Mouse (Mus musculus): ENCODE results near the gene Shisa7. TPM values are rescaled to one million over a fixed set of nuclear protein-coding genes. Genes with fewer than 3 reads are reported as not detected.

Gene Shisa7
- not detected for polyA plus RNA-seq (2017; shearing (Covaris generic))

GRCm38 (mm10) chr7:4844245-4844916 is at the start of gene Shisa7:
Shisa7 (minus strand) TSS chr7:4844696.

GRCm38 (mm10) chr7:4876753-4877221 is 32.3 kb upstream of the Shisa7 start, which contains the start of gene Isoc2a:
Isoc2a (plus strand) TSS chr7:4877153.

GRCm38 (mm10) chr7:4870133-4870532 is 25.6 kb upstream of the Shisa7 start, which contains the start of gene Isoc2b:
Isoc2b (minus strand) TSS chr7:4870258.

GRCm38 (mm10) chr7:4812303-4813104 is 32.0 kb downstream of the Shisa7 start, which contains the start of gene Ube2s:
Ube2s (minus strand) TSS chr7:4812590.

GRCm38 (mm10) chr7:4792278-4793212 is 52.0 kb downstream of the Shisa7 start, which contains the start of gene Rpl28:
Rpl28 (plus strand) TSS chr7:4792874.

GRCm38 (mm10) chr7:4789436-4789935 is 55.0 kb downstream of the Shisa7 start, which contains the start of gene Tmem238:
Tmem238 (minus strand) TSS chr7:4789656.

GRCm38 (mm10) chr7:4782759-4783158 is 61.7 kb downstream of the Shisa7 start, which contains the start of the genes Il11 and Tmem190:
Il11 (minus strand) TSS chr7:4782859.
Tmem190 (plus strand) TSS chr7:4782937.

Other genes with a start within 250 kb of the Shisa7 start
- not detected for gene Ptprh, start 240.7 kb downstream of the Shisa7 start, polyA plus RNA-seq (2017; shearing (Covaris generic))
- 11.1 TPM for gene Tmem86b, start 213.3 kb downstream of the Shisa7 start, polyA plus RNA-seq (2017; shearing (Covaris generic))
- 300 TPM for gene Ppp6r1, start 185.7 kb downstream of the Shisa7 start, polyA plus RNA-seq (2017; shearing (Covaris generic))
- 77.3 TPM for gene Hspbp1, start 159.6 kb downstream of the Shisa7 start, polyA plus RNA-seq (2017; shearing (Covaris generic))
- not detected for gene Brsk1, start 154.1 kb downstream of the Shisa7 start, polyA plus RNA-seq (2017; shearing (Covaris generic))
- gene Tmem150b, start 119.4 kb downstream of the Shisa7 start, polyA plus RNA-seq (2017; shearing (Covaris generic)), result 0.11 TPM
- 33.5 TPM for gene Kmt5c, start 104.6 kb downstream of the Shisa7 start, polyA plus RNA-seq (2017; shearing (Covaris generic))
- 3.4 TPM for gene Cox6b2, start 91.6 kb downstream of the Shisa7 start, polyA plus RNA-seq (2017; shearing (Covaris generic))
- gene Fam71e2, start 73.4 kb downstream of the Shisa7 start, polyA plus RNA-seq (2017; shearing (Covaris generic)), result not detected
- gene Il11, start 61.8 kb downstream of the Shisa7 start, polyA plus RNA-seq (2017; shearing (Covaris generic)), result not detected
- not detected for gene Tmem190, start 61.8 kb downstream of the Shisa7 start, polyA plus RNA-seq (2017; shearing (Covaris generic))
- 13.4 TPM for gene Tmem238, start 55.0 kb downstream of the Shisa7 start, polyA plus RNA-seq (2017; shearing (Covaris generic))
- gene Rpl28, start 51.8 kb downstream of the Shisa7 start, polyA plus RNA-seq (2017; shearing (Covaris generic)), result 323 TPM
- 106 TPM for gene Ube2s, start 32.1 kb downstream of the Shisa7 start, polyA plus RNA-seq (2017; shearing (Covaris generic))
- gene Isoc2b, start 25.6 kb upstream of the Shisa7 start, polyA plus RNA-seq (2017; shearing (Covaris generic)), result 33.3 TPM
- gene Isoc2a, start 32.5 kb upstream of the Shisa7 start, polyA plus RNA-seq (2017; shearing (Covaris generic)), result 1.1 TPM
- not detected for gene Gm36210, start 61.8 kb upstream of the Shisa7 start, polyA plus RNA-seq (2017; shearing (Covaris generic))
- 2.6 TPM for gene Zfp628, start 70.5 kb upstream of the Shisa7 start, polyA plus RNA-seq (2017; shearing (Covaris generic))
- gene Nat14, start 77.3 kb upstream of the Shisa7 start, polyA plus RNA-seq (2017; shearing (Covaris generic)), result 0.79 TPM
- 0.17 TPM for gene Ssc5d, start 81.1 kb upstream of the Shisa7 start, polyA plus RNA-seq (2017; shearing (Covaris generic))
- gene Sbk2, start 119.7 kb upstream of the Shisa7 start, polyA plus RNA-seq (2017; shearing (Covaris generic)), result 0.25 TPM
- not detected for gene Sbk3, start 126.5 kb upstream of the Shisa7 start, polyA plus RNA-seq (2017; shearing (Covaris generic))
- gene Zfp579, start 151.5 kb upstream of the Shisa7 start, polyA plus RNA-seq (2017; shearing (Covaris generic)), result 25.9 TPM
- gene Zfp524, start 169.7 kb upstream of the Shisa7 start, polyA plus RNA-seq (2017; shearing (Covaris generic)), result 26.5 TPM
- gene Fiz1, start 170.0 kb upstream of the Shisa7 start, polyA plus RNA-seq (2017; shearing (Covaris generic)), result 46.1 TPM
- 11.4 TPM for gene Gm44973, start 170.8 kb upstream of the Shisa7 start, polyA plus RNA-seq (2017; shearing (Covaris generic))
- gene Zfp865, start 175.7 kb upstream of the Shisa7 start, polyA plus RNA-seq (2017; shearing (Covaris generic)), result 11.8 TPM
- gene Ccdc106, start 175.9 kb upstream of the Shisa7 start, polyA plus RNA-seq (2017; shearing (Covaris generic)), result not detected
- not detected for gene 4632433K11Rik, start 189.4 kb upstream of the Shisa7 start, polyA plus RNA-seq (2017; shearing (Covaris generic))
- 3.6 TPM for gene Zfp784, start 193.8 kb upstream of the Shisa7 start, polyA plus RNA-seq (2017; shearing (Covaris generic))
- gene Zfp580, start 206.8 kb upstream of the Shisa7 start, polyA plus RNA-seq (2017; shearing (Covaris generic)), result 7.4 TPM
- gene U2af2, start 217.4 kb upstream of the Shisa7 start, polyA plus RNA-seq (2017; shearing (Covaris generic)), result 113 TPM
- gene Epn1, start 235.5 kb upstream of the Shisa7 start, polyA plus RNA-seq (2017; shearing (Covaris generic)), result 35.8 TPM